Mouse (Mus musculus) ES-E14 (cell line): ENCODE measurements around the gene Oxsm.

ENCODE experiments used
- HCFC1 ChIP-seq: IDR thresholded peaks from 2 replicates; pipeline ENCODE4 v1.6.1; 2012; ENCODE audit warnings: low read length, inconsistent platforms, borderline replicate concordance; ENCODE audit not compliant: insufficient read depth
- ZC3H11A ChIP-seq: IDR thresholded peaks from 2 replicates; pipeline ENCODE4 v1.6.1; 2012; ENCODE audit warnings: low read depth, mild to moderate bottlenecking, inconsistent platforms, low read length, borderline replicate concordance

- no peak for TF ChIP-seq ZC3H11A
- no peak for TF ChIP-seq HCFC1
Measured at GRCm38 (mm10) chr14:16207722-16208121, 41.9 kb downstream of the Oxsm start.
